Mouse (Mus musculus) left cerebral cortex, adult 9 months (tissue): ENCODE results near the gene Insig1.

Experiments used
- DNase-seq, 2 experiments: peaks; one replicate each; pipeline ENCODE4 v3.0.0; 2022; ENCODE audit warnings: low spot score in 2 of 2

Gene Insig1

DNA sequence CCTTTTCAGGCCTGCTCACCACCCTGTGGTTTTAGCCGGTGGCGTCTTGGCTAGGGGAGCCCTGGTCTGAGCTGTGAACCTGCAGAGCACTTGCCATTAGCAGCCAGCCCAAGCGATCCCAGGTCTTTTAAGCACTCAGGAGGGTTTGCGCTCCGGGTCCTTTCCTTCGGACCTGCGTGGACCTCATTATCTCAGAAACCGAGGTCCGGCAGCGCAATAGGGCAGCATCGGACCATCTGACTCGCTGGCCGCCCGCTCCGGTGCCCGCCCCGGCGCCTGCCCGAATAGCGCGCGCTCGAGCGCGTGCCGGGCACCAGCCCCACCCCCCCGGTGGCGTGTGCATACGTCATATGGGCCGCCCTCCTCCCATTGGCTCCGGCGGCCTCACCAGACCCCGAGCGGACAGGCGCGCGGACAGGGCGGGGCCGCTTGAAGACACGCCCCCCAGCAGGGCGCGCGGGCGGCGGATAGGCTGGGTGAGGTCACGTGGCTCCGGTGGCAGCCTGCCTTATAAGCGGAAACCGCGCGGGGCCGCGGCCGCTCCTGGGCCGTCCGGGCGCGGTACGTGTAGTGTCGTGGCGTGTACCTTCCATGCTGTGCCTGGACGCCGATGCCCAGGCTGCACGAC lies at the start of gene Insig1:
Gene Insig1 (plus strand): TSS at position 536 of the 628 bp plus-strand sequence.
- DNase-seq, result peak; percentile 96 to 99

DNA sequence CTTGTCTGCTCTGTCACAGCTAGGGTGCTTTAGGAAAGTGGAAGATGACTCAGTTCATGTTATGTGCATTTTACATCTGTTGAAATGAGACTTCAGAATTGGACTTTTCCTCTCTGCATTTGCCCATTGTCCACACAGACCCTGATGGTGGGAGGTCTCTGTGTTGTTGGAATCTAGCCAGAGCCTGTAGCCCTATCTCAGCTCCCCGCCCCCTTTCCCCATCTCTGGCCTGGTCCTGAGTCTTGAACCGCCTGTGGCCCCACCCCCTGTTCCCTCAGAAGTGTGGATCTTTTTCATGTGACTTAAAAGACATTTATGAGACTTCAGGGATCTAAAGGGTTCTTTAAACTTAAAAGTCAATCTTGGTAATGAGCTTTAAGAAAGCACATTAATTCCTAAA lies 47.7 kb upstream of the Insig1 start:
- no peak for DNase-seq

DNA sequence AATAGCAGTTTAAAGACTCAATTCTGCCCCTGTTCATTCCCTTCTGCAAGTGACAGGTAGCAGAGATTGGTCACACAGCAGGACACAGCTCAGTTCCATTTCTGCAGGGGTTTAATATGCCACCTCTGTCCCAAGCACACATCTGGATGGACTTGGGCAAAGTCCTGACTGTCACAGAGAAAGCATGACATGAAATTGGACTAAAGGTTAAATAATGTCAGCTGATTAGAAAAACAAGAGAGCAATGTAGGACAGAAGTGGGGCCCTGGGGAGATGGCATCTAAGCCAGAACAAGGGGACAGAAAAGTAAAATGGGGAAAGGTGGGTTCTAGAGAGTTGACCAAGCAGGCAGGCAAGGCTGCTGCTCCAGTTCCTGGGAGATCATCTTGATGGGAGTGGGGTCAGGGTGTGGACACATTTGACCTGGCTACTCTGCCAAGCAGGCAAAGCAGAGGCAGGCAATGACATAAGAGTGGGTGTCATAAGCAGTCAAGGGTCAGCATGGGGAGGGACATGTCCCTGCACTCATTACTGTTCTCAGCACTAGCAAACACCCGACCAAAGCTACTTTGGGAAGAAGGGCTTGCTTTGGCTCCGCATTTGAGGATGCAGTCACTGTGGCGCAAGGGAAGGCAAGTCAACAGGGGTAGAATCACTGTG lies 39.5 kb upstream of the Insig1 start:
- no peak for DNase-seq

DNA sequence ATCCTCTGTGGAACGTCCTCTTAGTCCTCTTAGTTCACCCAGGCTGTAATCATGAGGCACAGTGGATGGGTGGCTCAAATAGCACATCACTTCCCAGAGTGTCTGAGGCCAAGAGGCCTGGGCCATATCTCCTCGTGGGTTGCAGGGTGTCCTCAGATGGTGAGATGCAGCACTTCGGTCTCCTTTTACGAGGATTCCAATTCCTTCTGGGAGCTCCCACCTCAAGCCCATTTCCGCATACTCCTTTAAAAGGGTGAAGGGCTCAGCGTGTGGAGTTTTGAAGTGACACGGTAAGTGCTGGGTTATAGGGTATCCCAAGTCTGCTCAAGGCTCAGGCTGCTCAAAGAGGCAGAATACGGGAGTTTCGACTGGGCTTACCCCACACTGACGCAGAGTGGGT lies 38.3 kb upstream of the Insig1 start:
- no peak for DNase-seq

DNA sequence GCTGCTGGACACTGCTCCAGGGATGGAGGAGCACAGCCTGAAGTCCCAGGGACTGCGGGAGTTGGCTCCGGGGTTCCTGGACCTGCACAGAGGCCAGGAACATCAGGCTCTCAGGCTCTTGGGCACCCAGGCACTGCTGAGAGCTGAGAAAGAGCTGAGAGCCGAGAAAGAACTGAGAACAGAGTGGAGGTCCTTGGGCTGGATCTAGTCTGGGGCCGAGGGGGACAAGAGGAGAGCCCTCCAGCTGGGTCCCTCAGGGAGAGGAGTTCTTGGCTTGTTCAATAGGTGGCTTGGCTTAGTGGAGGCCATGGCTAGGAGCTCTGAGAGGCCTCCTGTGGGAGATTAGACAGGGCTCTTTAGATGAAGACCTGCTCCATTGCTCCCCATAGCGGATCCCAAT lies 37.9 kb upstream of the Insig1 start:
- DNase-seq, result no peak

DNA sequence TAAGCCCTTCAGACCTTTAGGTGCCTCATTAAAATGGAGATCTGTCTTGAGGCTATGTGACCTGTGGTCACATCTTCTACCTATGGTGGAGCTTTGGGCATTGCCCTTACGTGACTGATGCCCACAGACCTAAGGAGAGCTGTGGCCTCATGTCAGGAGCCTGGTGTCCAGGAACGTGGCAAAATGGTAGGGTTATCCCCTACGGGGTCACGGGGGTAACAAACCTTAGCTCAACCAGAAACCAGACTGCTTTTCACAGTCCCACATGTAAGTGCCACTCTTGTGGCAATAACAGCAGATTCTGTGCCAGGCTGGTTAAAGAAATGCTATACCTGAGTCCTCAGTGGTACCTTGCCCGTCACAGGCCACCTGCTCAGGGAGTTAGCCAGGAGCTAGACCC lies 37.3 kb upstream of the Insig1 start:
- no peak for DNase-seq

DNA sequence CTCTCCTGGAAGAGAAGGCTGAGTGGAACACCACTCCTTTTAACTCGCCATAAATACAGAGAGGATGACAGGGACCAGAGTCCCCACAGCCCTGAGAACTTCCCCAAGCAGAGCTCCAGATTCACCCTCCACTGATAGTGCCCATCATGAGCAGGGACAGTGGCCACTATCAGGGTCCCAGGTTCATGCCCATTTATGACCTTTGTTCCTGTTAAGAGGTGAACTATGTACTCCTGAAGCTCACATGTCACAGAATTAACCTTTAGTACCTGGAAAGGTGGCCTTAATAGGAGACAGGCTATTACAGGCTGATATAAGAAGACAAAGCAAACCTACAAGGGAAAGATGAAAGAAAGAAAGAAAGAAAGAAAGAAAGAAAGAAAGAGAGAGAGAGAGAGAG lies 35.2 kb upstream of the Insig1 start:
- no peak for DNase-seq

DNA sequence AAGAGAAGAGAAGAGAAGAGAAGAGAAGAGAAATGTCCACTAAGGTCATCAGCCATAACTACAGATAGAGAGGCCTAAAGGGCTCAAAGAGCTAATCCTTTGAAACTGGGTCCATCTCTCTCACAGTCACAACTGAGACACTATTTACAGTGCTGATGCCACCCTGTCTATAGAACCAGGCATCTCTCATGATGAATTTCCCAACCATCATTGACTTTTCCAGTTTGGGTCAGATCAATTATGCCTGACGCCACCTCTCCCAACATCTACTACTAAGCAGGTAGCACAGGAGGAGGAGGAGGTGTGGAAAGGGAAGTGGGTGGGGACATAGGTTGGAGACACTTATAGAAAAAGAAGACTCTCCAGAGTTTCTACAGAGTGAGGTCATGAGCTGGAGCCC lies 34.6 kb upstream of the Insig1 start:
- no peak for DNase-seq

DNA sequence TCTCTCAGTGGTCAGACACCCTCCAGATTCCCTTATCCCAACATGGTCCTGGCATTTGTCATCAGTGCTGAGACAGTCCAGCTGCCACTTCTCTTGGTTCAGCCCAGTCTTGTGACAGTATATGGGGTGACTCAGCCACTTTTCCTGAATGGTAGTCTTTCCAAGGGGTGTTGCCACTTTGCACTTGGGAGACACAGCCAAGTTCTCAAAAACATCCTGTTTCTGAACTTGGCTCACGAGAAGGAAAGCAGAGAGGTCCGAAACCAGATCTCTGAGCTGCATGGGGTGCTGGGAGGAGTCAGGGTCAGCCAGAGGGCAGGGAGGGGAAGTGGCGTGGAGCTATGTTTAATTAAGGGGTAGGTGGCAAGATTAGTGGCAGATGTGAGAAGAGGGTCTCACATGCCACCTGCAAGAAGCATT lies 34.0 kb upstream of the Insig1 start:
- no peak for DNase-seq

DNA sequence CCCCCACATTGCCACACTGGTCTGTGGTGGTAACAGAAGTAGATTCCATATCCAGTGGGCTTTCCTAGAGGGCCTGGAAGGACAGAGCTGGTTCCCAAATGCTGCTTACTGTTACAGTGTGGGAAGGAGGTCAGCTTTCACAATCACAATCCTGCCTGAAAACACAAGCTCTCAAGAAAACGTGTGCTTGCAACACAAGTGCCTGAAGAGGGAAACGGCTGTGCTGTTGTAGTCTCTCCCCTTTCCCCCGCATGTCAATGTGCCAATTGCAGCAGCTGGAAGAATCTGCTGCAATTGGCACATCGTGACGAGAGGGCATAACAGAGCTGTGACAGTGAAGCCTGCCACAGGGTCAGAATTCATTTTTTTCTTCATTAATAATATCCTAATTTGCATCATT lies 33.5 kb upstream of the Insig1 start:
- DNase-seq, result no peak

DNA sequence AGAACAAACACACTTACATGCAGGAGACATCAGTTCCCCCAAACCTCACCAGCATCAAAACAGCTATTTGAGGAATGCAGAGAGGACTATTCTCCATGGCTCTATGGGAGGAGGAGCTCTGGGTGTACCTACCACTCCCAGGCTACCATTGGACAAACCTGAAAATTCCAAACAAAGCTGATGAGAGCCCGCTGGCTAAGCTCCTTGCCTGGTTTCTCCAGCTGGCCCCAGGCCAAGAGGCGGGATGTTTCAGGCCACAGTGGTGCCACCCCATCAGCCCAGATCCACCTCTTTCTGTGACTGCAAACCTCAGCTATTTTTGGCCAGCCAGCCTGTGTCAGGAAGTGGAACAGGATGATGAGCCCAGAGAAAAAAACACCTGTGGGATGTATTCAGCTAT lies 33.0 kb upstream of the Insig1 start:
- no peak for DNase-seq

DNA sequence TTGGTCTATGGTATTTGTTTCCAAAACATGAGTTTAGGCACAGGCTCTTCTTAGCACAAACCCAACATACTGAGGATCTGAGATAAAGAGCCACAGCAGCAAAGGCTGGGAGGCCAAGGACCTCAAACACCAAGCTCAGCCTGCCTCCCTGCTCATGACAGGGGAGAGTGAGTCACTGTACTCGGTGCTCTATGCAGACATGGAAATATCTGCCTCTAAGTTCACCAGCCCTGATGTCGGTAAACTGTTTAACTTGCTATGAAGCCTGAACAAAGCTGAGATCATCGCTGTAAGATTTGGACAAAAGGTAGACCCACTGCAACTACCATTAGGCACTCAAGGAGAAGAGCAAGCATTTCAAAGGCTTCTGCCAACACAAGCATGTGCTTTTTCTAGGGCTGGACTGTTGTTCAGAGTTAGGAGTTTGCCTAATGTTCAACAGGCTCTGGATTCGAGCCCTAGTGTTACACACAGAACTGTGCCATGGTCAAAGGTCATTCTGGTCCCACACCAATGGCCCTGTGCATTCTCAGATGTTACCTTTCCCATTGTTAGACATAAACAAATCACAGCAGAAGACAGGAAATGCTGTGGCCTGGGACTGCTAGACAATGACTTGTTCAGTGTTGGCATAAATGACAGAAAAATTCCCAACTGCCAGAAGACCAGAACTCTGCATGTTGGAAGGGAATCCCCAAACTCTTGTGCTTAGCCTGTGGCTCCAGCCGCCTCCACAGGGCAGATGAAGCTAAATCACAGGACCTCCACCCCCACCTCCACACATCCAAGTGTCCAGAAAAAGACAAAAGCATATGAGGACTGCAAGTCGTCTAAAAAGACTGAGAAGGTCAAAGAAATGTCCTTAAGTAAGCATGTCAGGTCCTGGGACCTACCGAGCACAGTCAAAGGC lies 31.2 kb upstream of the Insig1 start:
- DNase-seq, result no peak

DNA sequence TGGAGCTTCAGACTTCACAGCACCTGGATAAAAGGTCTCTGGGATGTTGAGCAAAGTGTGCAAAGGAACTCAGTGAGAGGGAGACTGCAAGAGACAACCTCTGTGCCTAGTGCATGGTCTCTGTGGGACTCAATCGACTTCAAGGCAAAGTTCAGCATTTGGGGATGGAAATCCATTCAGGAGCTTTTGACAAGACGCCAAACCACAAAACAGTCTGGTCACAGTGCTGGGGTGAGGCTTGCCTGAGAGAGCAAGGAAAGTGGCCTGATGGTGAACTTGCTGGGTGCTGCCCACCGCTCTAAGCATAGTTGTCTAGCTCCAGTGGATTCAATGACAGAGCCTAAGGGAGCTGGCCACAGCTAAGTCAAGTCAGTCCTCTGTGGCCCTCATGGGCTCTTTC lies 30.4 kb upstream of the Insig1 start:
- no peak for DNase-seq

DNA sequence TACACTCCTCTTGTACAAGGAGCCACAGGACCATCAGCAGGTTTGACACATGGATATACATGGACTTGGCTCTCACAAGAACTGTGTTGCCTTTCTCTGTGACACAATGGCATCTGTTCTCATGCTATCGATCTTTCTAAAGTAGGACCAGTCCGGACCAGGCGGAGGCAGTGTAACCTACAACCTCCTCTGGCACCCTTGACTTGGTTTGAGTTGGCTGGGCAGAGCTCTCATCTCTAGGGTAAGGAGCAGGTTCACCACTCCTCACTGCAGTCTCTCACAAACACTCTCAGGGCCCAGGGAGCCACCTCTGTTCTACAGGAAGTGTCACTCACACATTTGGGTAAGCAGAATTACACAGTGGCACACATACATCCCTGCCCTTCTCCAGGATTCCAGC lies 29.1 kb upstream of the Insig1 start:
- DNase-seq, result no peak

DNA sequence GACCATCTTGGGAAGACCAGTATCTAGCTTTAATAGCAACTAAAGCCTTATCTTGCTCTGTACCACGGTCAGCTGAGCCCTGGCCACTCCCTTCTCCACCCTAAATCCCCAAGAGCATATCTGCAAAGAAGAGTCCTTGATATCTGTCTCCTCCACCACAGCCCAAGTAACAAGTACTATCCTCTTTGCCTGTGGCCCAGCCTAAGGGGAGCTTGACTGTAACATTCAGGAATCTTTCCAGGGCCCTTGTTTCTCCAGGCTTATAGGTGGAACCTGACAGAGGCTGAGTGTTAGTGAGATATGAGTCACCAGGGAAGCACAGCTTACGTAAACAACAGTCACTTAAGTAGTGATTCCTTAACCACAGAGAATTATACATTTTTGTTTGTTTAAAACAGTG lies 28.4 kb upstream of the Insig1 start:
- DNase-seq, result no peak

DNA sequence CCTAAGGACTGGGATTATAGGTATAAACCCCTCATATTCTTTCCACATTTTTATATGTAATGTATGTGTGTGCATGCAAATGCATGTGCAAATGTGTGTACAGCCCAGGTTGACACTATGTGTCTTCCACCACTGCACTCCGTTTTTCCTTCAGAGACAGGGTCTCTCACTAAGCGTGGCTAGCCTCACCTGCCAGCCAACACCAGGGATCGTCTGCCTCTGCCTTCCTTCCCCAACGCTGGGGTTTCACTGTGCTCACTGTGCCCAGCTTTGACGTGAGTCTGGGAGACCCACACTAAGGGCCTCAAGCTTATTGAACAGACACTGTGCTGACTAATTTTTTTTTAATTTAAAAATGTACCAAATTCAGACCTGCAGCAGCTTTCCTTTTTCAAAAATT lies 27.8 kb upstream of the Insig1 start:
- DNase-seq, result no peak

DNA sequence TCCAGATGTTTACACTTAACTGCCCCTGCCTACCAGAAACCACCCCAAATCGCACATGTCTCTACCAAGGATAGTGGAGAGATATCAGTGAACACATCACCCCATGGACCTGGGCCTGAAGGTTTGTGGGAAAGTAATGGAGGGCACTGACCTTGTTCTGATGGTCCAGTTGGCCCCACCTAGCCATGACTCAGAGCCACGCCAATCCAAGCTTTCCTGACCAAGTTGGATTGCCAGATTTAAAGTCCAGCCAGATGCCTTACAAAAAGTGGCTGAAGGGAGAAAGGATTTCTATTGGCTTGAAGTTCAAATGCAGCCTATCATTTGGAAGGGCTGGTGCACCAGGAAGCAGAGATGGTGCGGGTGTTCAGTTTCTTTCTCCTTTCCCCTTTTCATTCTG lies 24.2 kb upstream of the Insig1 start:
- DNase-seq, result no peak

DNA sequence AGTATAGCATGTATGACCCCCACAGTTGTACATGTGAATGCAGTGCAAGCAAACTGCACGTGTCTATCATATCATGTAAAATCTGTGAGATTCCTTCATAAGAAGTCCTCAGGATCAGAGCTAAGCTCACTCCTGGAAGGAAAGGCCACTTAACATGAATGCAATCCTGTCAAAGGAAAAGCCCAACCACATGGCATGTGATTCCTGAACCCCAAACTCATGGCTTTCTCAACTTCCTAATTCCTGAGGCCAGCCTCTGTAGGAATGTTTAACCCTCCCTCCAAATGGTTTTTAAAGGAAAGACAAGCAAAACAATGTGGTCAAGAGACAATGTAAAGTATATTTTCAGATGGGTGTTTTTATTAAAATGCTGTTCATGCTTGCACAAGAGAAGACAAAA lies 23.2 kb upstream of the Insig1 start:
- DNase-seq, result no peak

DNA sequence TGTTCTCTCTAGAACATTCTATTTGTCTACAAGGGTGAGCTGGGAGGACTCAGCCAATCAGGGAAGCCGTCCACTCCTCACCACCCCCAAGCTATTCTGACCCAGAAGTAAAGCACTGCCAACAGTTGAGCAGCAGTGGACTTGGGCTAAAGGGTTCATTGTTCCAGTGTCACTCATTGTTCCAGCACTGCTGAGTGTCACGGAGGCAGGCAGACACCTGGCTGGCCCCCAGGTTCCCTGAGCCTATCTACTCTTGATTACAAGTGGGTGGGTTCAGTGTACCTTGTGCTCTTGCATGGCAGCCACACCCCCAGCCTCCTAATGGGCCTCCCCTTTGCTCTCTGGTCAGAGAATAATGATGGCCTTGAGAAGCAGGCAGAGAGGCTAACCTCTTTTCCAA lies 15.7 kb upstream of the Insig1 start:
- no peak for DNase-seq

DNA sequence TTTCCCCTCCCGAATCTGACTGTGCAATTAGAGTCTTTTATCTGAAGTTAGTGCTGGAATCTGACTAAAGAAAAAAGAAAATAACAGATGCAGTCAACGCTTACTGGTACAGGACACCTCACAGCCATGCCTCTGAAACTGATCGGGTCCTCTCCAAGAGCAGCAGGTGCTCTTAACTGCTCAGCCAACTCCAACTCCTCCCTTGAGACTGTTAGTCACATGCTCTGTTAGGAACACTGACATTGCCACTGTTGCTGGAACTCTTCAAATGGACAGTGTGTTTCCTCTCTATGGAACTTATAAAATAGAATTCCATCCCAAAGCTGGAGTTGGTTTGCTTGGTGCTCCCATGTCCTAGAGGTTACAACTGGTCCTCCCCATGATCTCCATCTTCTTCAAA lies 14.3 kb upstream of the Insig1 start:
- no peak for DNase-seq

DNA sequence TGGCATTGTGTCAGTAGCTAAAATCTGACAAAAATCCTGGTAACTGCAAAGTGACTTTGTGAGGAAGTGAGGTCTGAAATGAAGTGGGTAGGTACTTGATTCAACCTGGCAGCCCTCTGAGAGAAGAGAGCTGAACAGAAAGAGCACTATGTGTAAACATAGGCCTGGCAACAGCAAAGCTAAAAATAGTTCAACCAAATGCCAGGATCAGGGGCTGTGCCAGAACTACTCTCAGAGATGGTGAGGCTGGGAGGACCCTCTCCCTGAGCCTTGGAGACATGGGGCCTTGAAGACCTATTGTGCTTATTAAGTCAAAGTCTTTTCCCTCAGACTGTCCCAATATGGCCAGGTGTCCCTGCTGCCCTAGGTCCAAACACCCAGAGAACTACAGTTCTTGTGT lies 10.7 kb upstream of the Insig1 start:
- no peak for DNase-seq

DNA sequence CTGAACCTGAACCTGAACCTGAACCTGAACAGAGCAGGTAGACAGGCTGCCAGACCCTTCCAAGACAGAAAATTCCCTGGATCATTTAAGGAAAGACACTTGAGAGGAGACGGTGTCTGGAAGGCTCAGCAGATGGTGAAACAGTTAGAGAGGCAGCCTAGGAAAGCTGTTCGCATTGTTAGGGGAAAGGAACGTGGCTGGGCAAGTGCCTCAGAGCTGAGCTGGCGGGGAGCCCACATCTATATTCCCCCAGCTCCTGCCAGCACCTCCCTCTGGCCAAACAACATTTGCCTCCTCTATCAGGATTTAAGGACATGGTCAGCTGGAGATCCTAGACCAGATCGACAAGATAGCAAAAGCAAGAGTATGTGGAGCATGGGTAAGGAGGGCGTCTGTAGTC lies 10.2 kb upstream of the Insig1 start:
- DNase-seq, result no peak
